ENCODE assay signal across 8 mouse cellular contexts in the genomic region with DNA sequence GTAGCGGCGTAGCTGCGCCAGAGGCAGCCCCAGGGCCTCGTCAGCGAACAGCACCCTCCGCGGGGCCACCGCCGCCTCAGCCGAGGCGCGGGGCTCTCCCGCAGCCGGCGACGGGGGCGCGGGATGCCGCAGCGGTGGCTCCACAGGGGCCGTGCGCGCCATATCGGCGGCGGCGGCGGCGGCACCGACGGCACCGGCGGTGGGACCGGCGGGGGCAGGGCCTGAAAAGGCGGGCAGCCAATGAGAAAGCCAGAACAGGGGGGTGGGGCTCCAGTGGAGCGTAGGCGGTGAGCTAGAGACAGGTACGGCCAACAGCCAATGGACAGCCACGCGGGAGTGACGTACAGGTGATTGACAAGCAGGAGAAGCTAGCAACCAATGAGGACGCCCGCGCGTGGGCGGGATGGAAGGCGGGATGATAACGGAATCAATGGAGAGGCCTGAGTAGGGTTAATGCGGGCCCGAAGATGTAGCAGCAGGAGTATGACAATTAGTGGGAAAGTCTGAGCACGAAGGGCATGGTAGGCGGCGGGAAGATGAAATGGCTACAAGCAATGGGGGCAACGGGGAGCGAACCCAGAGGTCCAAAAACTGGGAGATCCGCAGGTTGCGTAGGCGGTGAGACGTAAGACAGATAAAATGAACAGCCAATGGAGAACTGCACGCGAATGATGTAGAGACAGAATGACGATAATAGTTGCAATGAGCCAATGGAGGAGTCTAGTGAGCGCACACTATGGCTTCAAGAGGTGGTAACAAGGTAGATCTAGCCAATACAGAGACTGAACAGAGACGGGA. TPM values are rescaled to one million over a fixed set of nuclear protein-coding genes. Genes with fewer than 3 reads are reported as not detected.
DNase-seq lines count a peak whose midpoint lies in the region; ATAC-seq and TF ChIP-seq lines count a peak whose summit lies in the region.

TSS of gene Ppp1r3f (minus strand) at position 197 of the 798 bp plus-strand sequence.

- TF ChIP-seq CTCF in lung, postnatal 0 days (IDR thresholded peaks at IDR 0.05) = no peak

- H3K27me3 ChIP-seq in hindbrain, embryonic 10.5 days (ENCODE audit: insufficient read depth, poor library complexity, severe bottlenecking) = no peaks in the 10 kb centered on the region
- no peaks in the 10 kb centered on the region for H3K27me3 ChIP-seq in lung, postnatal 0 days (replicated peaks; ENCODE audit: insufficient read depth, low read length)

- peak; percentile 93 for DNase-seq in MN1 (ENCODE audit: low spot score)
- DNase-seq in cerebellum, adult 9-10 months = peak; percentile 98
- DNase-seq in hindbrain, embryonic 10.5 days (ENCODE audit: low spot score) = peak; percentile 91
- peak; percentile 99 for DNase-seq in layer of hippocampus, adult 9-11 months
- peak; percentile 93 for DNase-seq in lung, postnatal 0 days (ENCODE audit: low spot score)
- peak; percentile 76 for DNase-seq in ovary, postnatal 14 days (ENCODE audit: low spot score)
- DNase-seq in thymus, postnatal 14 days = peak; percentile 95

- peak within 1 kb of the TSS; percentile 95 for H3K27ac ChIP-seq in hindbrain, embryonic 10.5 days
- peak within 1 kb of the TSS; percentile 82 for H3K27ac ChIP-seq in lung, postnatal 0 days (ENCODE audit: low read length)

- H3K36me3 ChIP-seq in hindbrain, embryonic 10.5 days = no peaks in the 10 kb centered on the region
- H3K36me3 ChIP-seq in lung, postnatal 0 days (ENCODE audit: insufficient read depth, low read length) = no peaks in the 10 kb centered on the region

- H3K4me2 ChIP-seq in lung, postnatal 0 days (replicated peaks; ENCODE audit: low read depth, low read length) = peak within 1 kb of the TSS; percentile 61

- peak; percentile 87 for ATAC-seq in frontal cortex, adult (ENCODE audit: low TSS enrichment)
- ATAC-seq in lung, postnatal 0 days = peak; percentile 99

- no peak for TF ChIP-seq EP300 in lung, postnatal 0 days (IDR thresholded peaks at IDR 0.05)

- peak within 1 kb of the TSS; percentile 63 for H3K4me3 ChIP-seq in hindbrain, embryonic 10.5 days
- peak within 1 kb of the TSS; percentile 57 for H3K4me3 ChIP-seq in lung, postnatal 0 days (ENCODE audit: low read depth, low read length)

- peaks cover 17% of the 10 kb centered on the region for H3K9me3 ChIP-seq in hindbrain, embryonic 10.5 days
- H3K9me3 ChIP-seq in lung, postnatal 0 days (ENCODE audit: low read length) = no peaks in the 10 kb centered on the region

- H3K9ac ChIP-seq in lung, postnatal 0 days (replicated peaks; ENCODE audit: low read depth) = peak within 1 kb of the TSS; percentile 43; the same call in 1 of the 2 replicates

- peaks cover 23% of the 10 kb centered on the region for H3K4me1 ChIP-seq in hindbrain, embryonic 10.5 days (replicated peaks)
- H3K4me1 ChIP-seq in lung, postnatal 0 days (ENCODE audit: insufficient read depth, low read depth, low read length) = no peaks in the 10 kb centered on the region

- WGBS in hindbrain, embryonic 10.5 days = 20% methylated on average over 65 of the region's 65 CpGs
- 18% methylated on average over 33 of the region's 65 CpGs for WGBS in lung, postnatal 0 days

RNA-seq across cellular contexts. Expression of gene Ppp1r3f, which starts in this region (rescaled TPM):
- 2.5 and 2.8 TPM in 2 replicates for polyA plus RNA-seq in hindbrain, embryonic 10.5 days (2016; fragmentation: Nextera tagmentation; extraction: Ambion mirVana)
- 0.91 and 1.2 TPM in 2 replicates for polyA plus RNA-seq in lung, postnatal 0 days (2015; fragmentation: Nextera tagmentation; extraction: Ambion mirVana)

Comparison
In these comparisons a context has a peak if more than half of its experiments do, and no peak if none do; other contexts are left out.
1. Peak in every context shown above with its lines: DNase-seq, ATAC-seq, H3K4me3 ChIP-seq and H3K27ac ChIP-seq.